Mouse (Mus musculus) forebrain, postnatal 0 days (tissue): ENCODE results near the gene Tpsg1. TPM values are rescaled to one million over a fixed set of nuclear protein-coding genes. Genes with fewer than 3 reads are reported as not detected.

Source experiments
- ATAC-seq: fragments of 200-750 bp; cut with Nextera tagmentation; 2 replicates; pipeline ENCODE4 v1.8.0; 2017; ENCODE audit warnings: mild to moderate bottlenecking, moderate library complexity
- DNase-seq: peaks from one replicate; pipeline ENCODE4 v3.0.0-alpha.2; 2015
- H3K27ac ChIP-seq: fragments of 300-500 bp; sonication (generic); 2 replicates; pipeline ENCODE4 v1.5.1; 2014; ENCODE audit warnings: low read depth, mild to moderate bottlenecking, antibody characterized with exemption, low read length, moderate library complexity, mixed read lengths
- H3K27me3 ChIP-seq: fragments of 300-500 bp; sonication (generic); 2 replicates; pipeline ENCODE4 v1.6.1; 2014; ENCODE audit warnings: mild to moderate bottlenecking, low read length, mixed read lengths; ENCODE audit not compliant: insufficient read depth
- H3K36me3 ChIP-seq: fragments of 300-500 bp; sonication (generic); 2 replicates; pipeline ENCODE4 v1.6.1; 2014; ENCODE audit warnings: mild to moderate bottlenecking, moderate library complexity; ENCODE audit not compliant: insufficient read depth
- H3K4me1 ChIP-seq: fragments of 300-500 bp; sonication (generic); 2 replicates; pipeline ENCODE4 v1.6.1; 2014; ENCODE audit warnings: antibody characterized with exemption; ENCODE audit not compliant: insufficient read depth
- H3K4me2 ChIP-seq: fragments of 300-500 bp; sonication (generic); 2 replicates; pipeline ENCODE4 v1.6.1; 2014; ENCODE audit warnings: low read depth, mild to moderate bottlenecking, moderate library complexity
- H3K4me3 ChIP-seq: fragments of 300-500 bp; sonication (generic); 2 replicates; pipeline ENCODE4 v1.5.1; 2014; ENCODE audit warnings: low read depth, low read length, mixed read lengths
- H3K9ac ChIP-seq: fragments of 300-500 bp; sonication (generic); 2 replicates; pipeline ENCODE4 v1.6.1; 2014; ENCODE audit warnings: mild to moderate bottlenecking
- H3K9me3 ChIP-seq: fragments of 300-500 bp; sonication (generic); 2 replicates; pipeline ENCODE4 v1.6.1; 2016; ENCODE audit warnings: low read length
- CTCF ChIP-seq: sonication (generic); IDR thresholded peaks from 2 replicates; pipeline ENCODE4 v1.5.1; 2016; ENCODE audit warnings: antibody characterized with exemption, control low read depth, low read depth
- WGBS: fragments of 180-500 bp; shearing (Covaris S2); extraction: QIAGEN DNeasy Blood & Tissue Kit; methylation state at CpG from one replicate; pipeline ENCODE4 v1.1.7; 2014; 5-methylcytosine and 5-hydroxymethylcytosine counted together
- polyA plus RNA-seq: library from polyadenylated mRNA; unstranded; fragments of >200 nt; fragmentation: Nextera tagmentation; extraction: Ambion mirVana; gene quantifications from 2 replicates; pipeline ENCODE4 v1.2.1, GENCODE M21; 2015
- total RNA-seq: library from RNA; depleted of rRNA; stranded (reverse); fragments of >200 nt; gene quantifications from 2 replicates; pipeline ENCODE4 v1.2.3, GENCODE M21; 2014; rRNA removed

Tpsg1 gene
- total and polyA plus RNA-seq, 2 experiments from 2014 or later, result 0.92 TPM; not detected in 1

GRCm38 (mm10) chr17:25414209-25414608 is 45.1 kb downstream of the Tpsg1 start:
- Histone ChIP-seq H3K4me3 (no peak overlapping the region), H3K9me3 (no peaks in the 10 kb centered on the region), H3K36me3 (no peaks in the 10 kb centered on the region), H3K27ac (no peak overlapping the region), H3K4me2 (no peak overlapping the region), H3K4me1 (peaks cover 21% of the 10 kb centered on the region), H3K9ac (no peak overlapping the region), H3K27me3 (no peaks in the 10 kb centered on the region)
- DNase-seq, result no peak
- TF ChIP-seq CTCF, result no peak
- ATAC-seq, result no peak
- 79% methylated on average over 4 of the region's 4 CpGs for WGBS

GRCm38 (mm10) chr17:25414917-25415316 is 45.8 kb downstream of the Tpsg1 start:
- Histone ChIP-seq H3K9ac (no peak overlapping the region), H3K36me3 (no peaks in the 10 kb centered on the region), H3K4me2 (no peak overlapping the region), H3K27me3 (no peaks in the 10 kb centered on the region), H3K4me3 (no peak overlapping the region), H3K4me1 (peaks cover 27% of the 10 kb centered on the region), H3K27ac (no peak overlapping the region), H3K9me3 (no peaks in the 10 kb centered on the region)
- DNase-seq, result no peak
- WGBS, result 33% methylated on average over 3 of the region's 3 CpGs
- ATAC-seq, result no peak
- no peak for TF ChIP-seq CTCF

- Histone ChIP-seq H3K4me1 (peaks cover 27% of the 10 kb centered on the region), H3K9me3 (no peaks in the 10 kb centered on the region), H3K27ac (no peak overlapping the region), H3K4me3 (no peak overlapping the region), H3K27me3 (no peaks in the 10 kb centered on the region), H3K4me2 (no peak overlapping the region), H3K36me3 (no peaks in the 10 kb centered on the region), H3K9ac (no peak overlapping the region)
- no peak for TF ChIP-seq CTCF
- ATAC-seq (peak; percentile 50), DNase-seq (no peak)
- 10% methylated on average over 3 of the region's 6 CpGs for WGBS
These were observed 46.4 kb downstream of the Tpsg1 start for GRCm38 (mm10) chr17:25415421-25415913.

GRCm38 (mm10) chr17:25416219-25416618 is 47.1 kb downstream of the Tpsg1 start:
- DNase-seq (no peak), ATAC-seq (no peak)
- Histone ChIP-seq H3K4me3 (no peak overlapping the region), H3K9ac (no peak overlapping the region), H3K4me2 (no peak overlapping the region), H3K27me3 (no peaks in the 10 kb centered on the region), H3K27ac (no peak overlapping the region), H3K36me3 (no peaks in the 10 kb centered on the region), H3K9me3 (no peaks in the 10 kb centered on the region), H3K4me1 (peaks cover 21% of the 10 kb centered on the region)
- no peak for TF ChIP-seq CTCF
- 21% methylated on average over 3 of the region's 3 CpGs for WGBS

GRCm38 (mm10) chr17:25417990-25418389 is 48.9 kb downstream of the Tpsg1 start:
- H3K27me3 ChIP-seq, result no peaks in the 10 kb centered on the region
- no peak overlapping the region for H3K9ac ChIP-seq
- no peak overlapping the region for H3K4me3 ChIP-seq
- peaks cover 20% of the 10 kb centered on the region for H3K4me1 ChIP-seq
- TF ChIP-seq CTCF, result no peak
- no peak overlapping the region for H3K27ac ChIP-seq
- 78% methylated on average over 6 of the region's 6 CpGs for WGBS
- peaks cover 10% of the 10 kb centered on the region; the same call in 1 of the 2 replicates for H3K36me3 ChIP-seq
- no peaks in the 10 kb centered on the region for H3K9me3 ChIP-seq
- H3K4me2 ChIP-seq, result no peak overlapping the region
- ATAC-seq, result no peak
- no peak for DNase-seq

- H3K4me3 ChIP-seq, result no peak overlapping the region
- ATAC-seq (peak; percentile 76), DNase-seq (peak; percentile 63)
- WGBS, result 7% methylated on average over 9 of the region's 9 CpGs
- H3K9me3 ChIP-seq, result no peaks in the 10 kb centered on the region
- no peaks in the 10 kb centered on the region for H3K27me3 ChIP-seq
- peak overlapping the region; percentile 41 for H3K27ac ChIP-seq
- H3K4me1 ChIP-seq, result peaks cover 20% of the 10 kb centered on the region
- 0 out of 2 replicates have a peak overlapping the region, but pooled peaks have one; percentile 2 for H3K9ac ChIP-seq
- H3K4me2 ChIP-seq, result no peak overlapping the region
- no peak for TF ChIP-seq CTCF
- peaks cover 17% of the 10 kb centered on the region; the same call in 1 of the 2 replicates for H3K36me3 ChIP-seq
These were observed 49.9 kb downstream of the Tpsg1 start for GRCm38 (mm10) chr17:25418926-25419325.

GRCm38 (mm10) chr17:25420998-25421397 is 51.9 kb downstream of the Tpsg1 start:
- Histone ChIP-seq H3K4me2 (no peak overlapping the region), H3K9ac (no peak overlapping the region), H3K36me3 (peaks cover 17% of the 10 kb centered on the region; the same call in 1 of the 2 replicates), H3K4me3 (no peak overlapping the region), H3K27me3 (no peaks in the 10 kb centered on the region), H3K9me3 (no peaks in the 10 kb centered on the region), H3K4me1 (peaks cover 17% of the 10 kb centered on the region), H3K27ac (no peak overlapping the region)
- WGBS, result 66% methylated on average over 3 of the region's 3 CpGs
- ATAC-seq, result no peak
- no peak for TF ChIP-seq CTCF
- no peak for DNase-seq

Other genes starting within 250 kb of the Tpsg1 start
- 1.2 TPM in 1 of 2 replicates, not detected in the other for gene Ptx4, start 248.5 kb upstream of the Tpsg1 start, total RNA-seq
- gene Ptx4, start 248.5 kb upstream of the Tpsg1 start, polyA plus RNA-seq, result 0.20 and 0.54 TPM in 2 replicates
- 29.2 and 33.1 TPM in 2 replicates for gene Clcn7, start 235.9 kb upstream of the Tpsg1 start, total RNA-seq
- gene Clcn7, start 235.9 kb upstream of the Tpsg1 start, polyA plus RNA-seq, result 14.8 and 19.0 TPM in 2 replicates
- 0.05 TPM in 1 of 2 replicates, not detected in the other for gene Ccdc154, start 206.8 kb upstream of the Tpsg1 start, total RNA-seq
- not detected in 2 replicates for gene Ccdc154, start 206.8 kb upstream of the Tpsg1 start, polyA plus RNA-seq
- gene Gm38655, start 193.8 kb upstream of the Tpsg1 start, total RNA-seq, result not detected in 2 replicates
- gene Gm38655, start 193.8 kb upstream of the Tpsg1 start, polyA plus RNA-seq, result not detected in 2 replicates
- gene BC003965, start 184.7 kb upstream of the Tpsg1 start, total RNA-seq, result 23.7 and 24.2 TPM in 2 replicates
- 30.8 and 32.8 TPM in 2 replicates for gene BC003965, start 184.7 kb upstream of the Tpsg1 start, polyA plus RNA-seq
- 21.6 and 22.8 TPM in 2 replicates for gene Unkl, start 180.9 kb upstream of the Tpsg1 start, total RNA-seq
- 7.6 and 11.6 TPM in 2 replicates for gene Unkl, start 180.9 kb upstream of the Tpsg1 start, polyA plus RNA-seq
- gene Gnptg, start 129.1 kb upstream of the Tpsg1 start, total RNA-seq, result 91.3 and 109 TPM in 2 replicates
- gene Gnptg, start 129.1 kb upstream of the Tpsg1 start, polyA plus RNA-seq, result 119 and 121 TPM in 2 replicates
- gene Tsr3, start 129.1 kb upstream of the Tpsg1 start, total RNA-seq, result 56.6 and 62.0 TPM in 2 replicates
- gene Tsr3, start 129.1 kb upstream of the Tpsg1 start, polyA plus RNA-seq, result 70.0 and 78.6 TPM in 2 replicates
- 30.2 and 70.8 TPM in 2 replicates for gene Baiap3, start 112.9 kb upstream of the Tpsg1 start, total RNA-seq
- 8.2 and 16.2 TPM in 2 replicates for gene Baiap3, start 112.9 kb upstream of the Tpsg1 start, polyA plus RNA-seq
- gene Ube2i, start 94.7 kb upstream of the Tpsg1 start, total RNA-seq, result 508 and 550 TPM in 2 replicates
- 439 and 486 TPM in 2 replicates for gene Ube2i, start 94.7 kb upstream of the Tpsg1 start, polyA plus RNA-seq
- not detected in 2 replicates for gene Prss34, start 70.9 kb upstream of the Tpsg1 start, total RNA-seq
- gene Prss34, start 70.9 kb upstream of the Tpsg1 start, polyA plus RNA-seq, result not detected in 2 replicates
- not detected in 2 replicates for gene Prss28, start 60.6 kb upstream of the Tpsg1 start, total RNA-seq
- gene Prss28, start 60.6 kb upstream of the Tpsg1 start, polyA plus RNA-seq, result not detected in 2 replicates
- not detected in 2 replicates for gene Prss29, start 50.6 kb upstream of the Tpsg1 start, total RNA-seq
- not detected in 2 replicates for gene Prss29, start 50.6 kb upstream of the Tpsg1 start, polyA plus RNA-seq
- gene Tpsab1, start 23.7 kb upstream of the Tpsg1 start, total RNA-seq, result not detected in 2 replicates
- 0.13 TPM in 1 of 2 replicates, not detected in the other for gene Tpsab1, start 23.7 kb upstream of the Tpsg1 start, polyA plus RNA-seq
- gene Tpsb2, start 3.0 kb upstream of the Tpsg1 start, total RNA-seq, result 0.33 and 1.4 TPM in 2 replicates
- 3.8 and 4.2 TPM in 2 replicates for gene Tpsb2, start 3.0 kb upstream of the Tpsg1 start, polyA plus RNA-seq
- 101 and 149 TPM in 2 replicates for gene Cacna1h, start 64.5 kb downstream of the Tpsg1 start, total RNA-seq
- 6.2 and 8.1 TPM in 2 replicates for gene Cacna1h, start 64.5 kb downstream of the Tpsg1 start, polyA plus RNA-seq
- gene Tekt4, start 85.3 kb downstream of the Tpsg1 start, total RNA-seq, result 3.3 and 4.8 TPM in 2 replicates
- 2.5 and 2.9 TPM in 2 replicates for gene Tekt4, start 85.3 kb downstream of the Tpsg1 start, polyA plus RNA-seq
- 1.0 and 2.0 TPM in 2 replicates for gene Sstr5, start 128.0 kb downstream of the Tpsg1 start, total RNA-seq
- gene Sstr5, start 128.0 kb downstream of the Tpsg1 start, polyA plus RNA-seq, result 0.64 and 0.94 TPM in 2 replicates
- gene Sox8, start 201.4 kb downstream of the Tpsg1 start, total RNA-seq, result 26.6 and 27.4 TPM in 2 replicates
- 20.8 and 22.6 TPM in 2 replicates for gene Sox8, start 201.4 kb downstream of the Tpsg1 start, polyA plus RNA-seq
- 21.5 and 28.1 TPM in 2 replicates for gene Lmf1, start 209.8 kb downstream of the Tpsg1 start, total RNA-seq
- gene Lmf1, start 209.8 kb downstream of the Tpsg1 start, polyA plus RNA-seq, result 13.9 and 17.8 TPM in 2 replicates